Mouse (Mus musculus): ENCODE data around the gene Krt81. TPM values are rescaled to one million over a fixed set of nuclear protein-coding genes. Genes with fewer than 3 reads are reported as not detected.

The Krt81 gene
- total RNA-seq, 4 experiments from 2014 or later = not detected

- peak; percentile 61 for DNase-seq (ENCODE audit: low spot score)
Measured at GRCm38 (mm10) chr15:101453093-101453736, 10.3 kb downstream of the Krt81 start.

- DNase-seq (ENCODE audit: low spot score) = no peak
Measured at GRCm38 (mm10) chr15:101447444-101447843, 16.1 kb downstream of the Krt81 start, which contains the start of gene Krt88. Gene Krt88 (plus strand): TSS chr15:101447744.

GRCm38 (mm10) chr15:101446572-101446971 lies 17.0 kb downstream of the Krt81 start:
- peak; percentile 27 for DNase-seq (ENCODE audit: low spot score)

- no peak for DNase-seq (ENCODE audit: low spot score)
Measured at GRCm38 (mm10) chr15:101440837-101441236, 22.7 kb downstream of the Krt81 start.

GRCm38 (mm10) chr15:101438555-101438954 lies 25.0 kb downstream of the Krt81 start, which contains the start of gene Krt87:
Gene Krt87 (minus strand): TSS chr15:101438804.
- DNase-seq (ENCODE audit: low spot score) = no peak

- DNase-seq (ENCODE audit: low spot score) = no peak
Measured at GRCm38 (mm10) chr15:101436611-101437010, 26.9 kb downstream of the Krt81 start.

- no peak for DNase-seq (ENCODE audit: low spot score)
Measured at GRCm38 (mm10) chr15:101424914-101425313, 38.6 kb downstream of the Krt81 start.

- no peak for DNase-seq (ENCODE audit: low spot score)
Measured at GRCm38 (mm10) chr15:101420903-101421302, 42.6 kb downstream of the Krt81 start.

- no peak for DNase-seq (ENCODE audit: low spot score)
Measured at GRCm38 (mm10) chr15:101418950-101419349, 44.6 kb downstream of the Krt81 start.

GRCm38 (mm10) chr15:101414807-101415565 lies 48.6 kb downstream of the Krt81 start:
- DNase-seq (ENCODE audit: low spot score) = no peak

- DNase-seq (ENCODE audit: low spot score) = no peak
Measured at GRCm38 (mm10) chr15:101413916-101414635, 49.5 kb downstream of the Krt81 start.

- no peak for DNase-seq (ENCODE audit: low spot score)
Measured at GRCm38 (mm10) chr15:101412188-101412587, 51.4 kb downstream of the Krt81 start.

GRCm38 (mm10) chr15:101410775-101411174 lies 52.8 kb downstream of the Krt81 start, which contains the start of gene Krt7:
Gene Krt7 (plus strand): TSS chr15:101411043.
- no peak for DNase-seq (ENCODE audit: low spot score)

Other genes with a start within 250 kb of the Krt81 start
- gene Grasp, start 239.6 kb downstream of the Krt81 start, total RNA-seq (2022) = 10 to 100 TPM in 1 of 4 experiments, 1 to 10 TPM in 3; 7.6 to 10.2 (median 9.5) TPM
- gene Nr4a1, start 209.5 kb downstream of the Krt81 start, total RNA-seq (2022) = 10 to 100 TPM in 3 of 4 experiments, 1 to 10 TPM in 1; 7.0 to 23.9 (median 12.6) TPM
- 10 to 100 TPM; 21.1 to 25.4 (median 21.4) TPM for gene Atg101, start 179.5 kb downstream of the Krt81 start, total RNA-seq (2022)
- 1 to 10 TPM in 3 of 4 experiments, under 1 TPM in 1; 0.54 to 2.1 (median 1.1) TPM for gene 6030408B16Rik, start 170.5 kb downstream of the Krt81 start, total RNA-seq (2022)
- 1 to 10 TPM; 1.5 to 4.7 (median 2.4) TPM for gene Krt80, start 93.6 kb downstream of the Krt81 start, total RNA-seq (2022)
- gene Krt7, start 52.7 kb downstream of the Krt81 start, total RNA-seq (2022) = 1 to 10 TPM; 1.4 to 3.6 (median 2.7) TPM
- gene Krt87, start 24.9 kb downstream of the Krt81 start, total RNA-seq (2022) = not detected
- not detected for gene Krt88, start 16.0 kb downstream of the Krt81 start, total RNA-seq (2022)
- not detected for gene Krt86, start 9.7 kb upstream of the Krt81 start, total RNA-seq (2022)
- not detected for gene Krt83, start 27.8 kb upstream of the Krt81 start, total RNA-seq (2022)
- gene Gm49425, start 53.5 kb upstream of the Krt81 start, total RNA-seq (2022) = not detected
- not detected for gene Krt84, start 69.1 kb upstream of the Krt81 start, total RNA-seq (2022)
- not detected for gene Krt82, start 86.9 kb upstream of the Krt81 start, total RNA-seq (2022)
- not detected for gene Krt90, start 99.2 kb upstream of the Krt81 start, total RNA-seq (2022)
- not detected for gene Krt75, start 110.2 kb upstream of the Krt81 start, total RNA-seq (2022)
- not detected for gene Gm5414, start 164.4 kb upstream of the Krt81 start, total RNA-seq (2022)
- not detected for gene Gm5478, start 183.6 kb upstream of the Krt81 start, total RNA-seq (2022)
- gene Krt6b, start 216.5 kb upstream of the Krt81 start, total RNA-seq (2022) = not detected
- gene Krt6a, start 230.6 kb upstream of the Krt81 start, total RNA-seq (2022) = not detected
- under 1 TPM in 1 of 4 experiments, not detected in 3; 0.40 TPM for gene Krt5, start 249.1 kb upstream of the Krt81 start, total RNA-seq (2022)